Mouse (Mus musculus) spleen, adult 2 months (tissue): ENCODE measurements around the gene A130010J15Rik.

ENCODE experiments used
- CTCF ChIP-seq: fragments of 200-500 bp; IDR thresholded peaks from 2 replicates; pipeline ENCODE4 v1.5.1; 2011; ENCODE audit warnings: mild to moderate bottlenecking, inconsistent platforms; ENCODE audit not compliant: insufficient read depth, insufficient read length, insufficient replicate concordance; ENCODE audit errors: extremely low read depth
- POLR2A ChIP-seq: fragments of 200-500 bp; IDR thresholded peaks from 2 replicates; pipeline ENCODE4 v1.6.1; 2011; ENCODE audit warnings: low read depth, low read length, inconsistent platforms

DNA sequence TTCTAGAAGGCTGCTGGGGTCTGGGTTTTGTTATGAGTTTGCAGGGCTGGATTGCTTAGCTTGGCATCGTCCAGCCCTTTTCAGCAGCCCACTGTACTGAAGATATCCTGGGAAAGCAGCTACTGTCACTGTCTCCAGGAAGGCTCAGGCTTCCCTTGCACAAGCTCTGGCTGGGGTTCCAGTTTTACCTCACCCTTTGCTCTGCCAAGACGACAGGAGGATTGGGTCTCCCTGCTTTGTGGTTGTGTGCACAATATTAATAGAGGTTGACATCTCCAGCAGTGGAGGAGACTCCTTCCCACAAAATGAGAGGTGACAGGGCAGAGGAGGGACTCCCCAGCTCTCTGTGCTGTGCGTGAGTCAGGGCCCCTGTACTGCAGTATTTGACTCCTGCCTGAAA, 18.6 kb upstream of the A130010J15Rik start:
- TF ChIP-seq CTCF (no peak), POLR2A (no peak)
